Comparison of ENCODE assay signal across 19 mouse cellular contexts in the genomic region with DNA sequence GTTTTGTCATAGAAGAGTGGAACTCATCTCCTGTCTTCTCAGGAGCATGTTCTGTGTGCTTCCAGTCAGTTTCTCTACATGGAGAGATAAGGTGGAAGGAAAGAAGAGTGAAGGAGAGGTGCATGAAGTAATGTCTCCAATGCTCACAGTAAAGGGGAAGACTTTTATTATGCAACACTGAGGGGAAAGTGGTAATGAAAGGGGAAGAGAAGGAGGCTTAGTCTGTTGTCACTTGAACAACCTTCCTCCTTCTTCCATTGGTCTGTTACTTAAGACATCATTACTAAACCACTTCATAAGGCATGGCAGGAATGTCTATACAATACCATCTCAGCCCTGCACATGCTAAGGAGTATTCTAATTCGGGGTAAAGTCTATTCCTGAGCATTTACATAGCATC. TPM values are rescaled to one million over a fixed set of nuclear protein-coding genes. Genes with fewer than 3 reads are reported as not detected.
"Had no signal": no experiment of that assay in that cellular context is flagged by ENCODE, and none has a peak within 500 bp of the region (broad histone marks: within the 10 kb centered on the region; RNA-seq: fewer than 3 reads in every experiment).

No protein-coding gene starts in this region.

- H3K4me2 ChIP-seq: kidney, embryonic 15.5 days; limb, embryonic 13.5 days; midbrain, embryonic 11.5 days; neural tube, embryonic 13.5 days had no signal

- H3K27me3 ChIP-seq: kidney, embryonic 15.5 days; limb, embryonic 13.5 days; neural tube, embryonic 13.5 days had no signal

- H3K4me3 ChIP-seq: kidney, embryonic 15.5 days; layer of hippocampus, adult 2 months; limb, embryonic 10.5 days; limb, embryonic 13.5 days; myocyte; neural tube, embryonic 13.5 days had no signal

- H3K36me3 ChIP-seq: kidney, embryonic 15.5 days; limb, embryonic 10.5 days; limb, embryonic 13.5 days; neural tube, embryonic 13.5 days had no signal

- H3K9me3 ChIP-seq: kidney, embryonic 15.5 days; limb, embryonic 10.5 days; limb, embryonic 13.5 days; neural tube, embryonic 13.5 days had no signal

- DNase-seq: kidney, adult 11 months; kidney, adult 8-10 months; kidney, postnatal 10 days; layer of hippocampus, adult 9-11 months; lung, adult 2 months; lung, postnatal 14 days; midbrain, embryonic 14.5 days; thymus, adult 18-20 months; thymus, postnatal 36 days had no signal

- H3K4me1 ChIP-seq: kidney, embryonic 15.5 days; limb, embryonic 10.5 days; limb, embryonic 13.5 days; neural tube, embryonic 13.5 days had no signal

- H3K9ac ChIP-seq: kidney, embryonic 15.5 days; limb, embryonic 13.5 days; liver, embryonic 14.5 days; neural tube, embryonic 13.5 days had no signal

- H3K27ac ChIP-seq: kidney, embryonic 15.5 days; layer of hippocampus, adult 2 months; limb, embryonic 10.5 days; limb, embryonic 13.5 days; liver, embryonic 14.5 days; macrophage; neural tube, embryonic 13.5 days had no signal

RNA-seq across cellular contexts. Expression of a gene that starts 38.8 kb away (rescaled TPM):
- total RNA-seq: megakaryocyte-erythroid progenitor cell, adult 5-6 weeks had no signal
- polyA plus RNA-seq: macrophage had no signal
